Mouse (Mus musculus): ENCODE results near the gene Ficd.

- no peak for TF ChIP-seq GATA1 (IDR thresholded peaks at IDR 0.05; ENCODE audit: borderline replicate concordance, low read length)
- TF ChIP-seq FLI1 (IDR thresholded peaks at IDR 0.05; ENCODE audit: low read length), result no peak
Observed at GRCm38 (mm10) chr5:113700388-113701023, 35.1 kb upstream of the Ficd start.

All from megakaryocyte, embryonic 14.5 days (primary cell).